Mouse (Mus musculus): ENCODE results near the gene Sap18b. TPM values are rescaled to one million over a fixed set of nuclear protein-coding genes. Genes with fewer than 3 reads are reported as not detected.
"Not testable (repeated sequence)": the region's sequence is repeated elsewhere in the genome, so short reads cannot be mapped to it uniquely, and the experiment has no call there.

Gene Sap18b
- polyA plus RNA-seq, 1 experiment from 2014 or later: 256 TPM

GRCm38 (mm10) chr8:95852290-95852689 lies 27.1 kb downstream of the Sap18b start:
- Histone ChIP-seq H3K4me1 (ENCODE audit: control insufficient read depth, insufficient read depth, low read depth, low read length) (peaks cover 10% of the 10 kb centered on the region), H3K27me3 (replicated peaks; ENCODE audit: control insufficient read depth, insufficient read depth, low read length) (no peaks in the 10 kb centered on the region), H3K27ac (ENCODE audit: low read depth, low read length) (no peak overlapping the region), H3K4me3 (ENCODE audit: low read length) (peak overlapping the region; percentile 68), H3K36me3 (ENCODE audit: control insufficient read depth, insufficient read depth, low read length) (no peaks in the 10 kb centered on the region), H3K4me2 (ENCODE audit: low read length) (peak overlapping the region; percentile 74), H3K9ac (ENCODE audit: low read depth, low read length) (no peak overlapping the region), H3K9me3 (ENCODE audit: control insufficient read depth, low read length) (no peaks in the 10 kb centered on the region)
- 74% methylated on average over 4 of the region's 4 CpGs for WGBS
- ATAC-seq: no peak

GRCm38 (mm10) chr8:95853102-95853843 lies 28.1 kb downstream of the Sap18b start, which contains the start of gene Slc38a7:
Gene Slc38a7 (minus strand): TSS chr8:95853539.
- H3K4me1 ChIP-seq (ENCODE audit: control insufficient read depth, insufficient read depth, low read depth, low read length): peaks cover 10% of the 10 kb centered on the region
- WGBS: 12% methylated on average over 22 of the region's 22 CpGs
- peak; percentile 97 for ATAC-seq
- H3K27me3 ChIP-seq (replicated peaks; ENCODE audit: control insufficient read depth, insufficient read depth, low read length): no peaks in the 10 kb centered on the region
- peak within 1 kb of the TSS; percentile 74 for H3K4me2 ChIP-seq (ENCODE audit: low read length)
- no peaks in the 10 kb centered on the region for H3K36me3 ChIP-seq (ENCODE audit: control insufficient read depth, insufficient read depth, low read length)
- H3K4me3 ChIP-seq (ENCODE audit: low read length): peak within 1 kb of the TSS; percentile 68
- no peaks in the 10 kb centered on the region for H3K9me3 ChIP-seq (ENCODE audit: control insufficient read depth, low read length)
- H3K9ac ChIP-seq (ENCODE audit: low read depth, low read length): peak within 1 kb of the TSS; percentile 67
- no peak within 1 kb of the TSS for H3K27ac ChIP-seq (ENCODE audit: low read depth, low read length)

- no peak for ATAC-seq
- no peak overlapping the region for H3K4me2 ChIP-seq (ENCODE audit: low read length)
- peaks cover 10% of the 10 kb centered on the region for H3K4me1 ChIP-seq (ENCODE audit: control insufficient read depth, insufficient read depth, low read depth, low read length)
- no peak overlapping the region for H3K9ac ChIP-seq (ENCODE audit: low read depth, low read length)
- WGBS: 89% methylated on average over 6 of the region's 6 CpGs
- H3K27me3 ChIP-seq (replicated peaks; ENCODE audit: control insufficient read depth, insufficient read depth, low read length): no peaks in the 10 kb centered on the region
- H3K36me3 ChIP-seq (ENCODE audit: control insufficient read depth, insufficient read depth, low read length): no peaks in the 10 kb centered on the region
- no peaks in the 10 kb centered on the region for H3K9me3 ChIP-seq (ENCODE audit: control insufficient read depth, low read length)
- H3K4me3 ChIP-seq (ENCODE audit: low read length): no peak overlapping the region
- H3K27ac ChIP-seq (ENCODE audit: low read depth, low read length): no peak overlapping the region
These were observed 29.0 kb downstream of the Sap18b start for GRCm38 (mm10) chr8:95854174-95854573.

GRCm38 (mm10) chr8:95863761-95864440 lies 38.8 kb downstream of the Sap18b start:
- H3K9ac ChIP-seq (ENCODE audit: low read depth, low read length); H3K27me3 ChIP-seq (replicated peaks; ENCODE audit: control insufficient read depth, insufficient read depth, low read length); H3K4me3 ChIP-seq (ENCODE audit: low read length); H3K27ac ChIP-seq (ENCODE audit: low read depth, low read length); H3K4me2 ChIP-seq (ENCODE audit: low read length); H3K9me3 ChIP-seq (ENCODE audit: control insufficient read depth, low read length); H3K4me1 ChIP-seq (ENCODE audit: control insufficient read depth, insufficient read depth, low read depth, low read length): not testable (repeated sequence)
- ATAC-seq: peak; percentile 54; the same call in 1 of the 2 replicates
- 74% methylated on average over 10 of the region's 11 CpGs for WGBS
- H3K36me3 ChIP-seq (ENCODE audit: control insufficient read depth, insufficient read depth, low read length): peaks cover 22% of the 10 kb centered on the region

- not testable (repeated sequence) for H3K4me3 ChIP-seq (ENCODE audit: low read length); H3K9ac ChIP-seq (ENCODE audit: low read depth, low read length); H3K27me3 ChIP-seq (replicated peaks; ENCODE audit: control insufficient read depth, insufficient read depth, low read length); ATAC-seq; H3K9me3 ChIP-seq (ENCODE audit: control insufficient read depth, low read length); H3K4me2 ChIP-seq (ENCODE audit: low read length); H3K27ac ChIP-seq (ENCODE audit: low read depth, low read length); H3K4me1 ChIP-seq (ENCODE audit: control insufficient read depth, insufficient read depth, low read depth, low read length)
- WGBS: 96% methylated on average over 17 of the region's 18 CpGs
- peaks cover 29% of the 10 kb centered on the region for H3K36me3 ChIP-seq (ENCODE audit: control insufficient read depth, insufficient read depth, low read length)
These were observed 39.7 kb downstream of the Sap18b start for GRCm38 (mm10) chr8:95864851-95865250.

GRCm38 (mm10) chr8:95871690-95872089 lies 46.5 kb downstream of the Sap18b start:
- Histone ChIP-seq H3K4me3 (ENCODE audit: low read length) (no peak overlapping the region), H3K4me1 (ENCODE audit: control insufficient read depth, insufficient read depth, low read depth, low read length) (no peaks in the 10 kb centered on the region), H3K27ac (ENCODE audit: low read depth, low read length) (no peak overlapping the region), H3K9me3 (ENCODE audit: control insufficient read depth, low read length) (no peaks in the 10 kb centered on the region), H3K27me3 (replicated peaks; ENCODE audit: control insufficient read depth, insufficient read depth, low read length) (no peaks in the 10 kb centered on the region), H3K4me2 (ENCODE audit: low read length) (no peak overlapping the region), H3K36me3 (ENCODE audit: control insufficient read depth, insufficient read depth, low read length) (peaks cover 65% of the 10 kb centered on the region), H3K9ac (ENCODE audit: low read depth, low read length) (no peak overlapping the region)
- no peak for ATAC-seq
- WGBS: 92% methylated on average over 15 of the region's 16 CpGs

- no peak overlapping the region for H3K4me2 ChIP-seq (ENCODE audit: low read length)
- no peaks in the 10 kb centered on the region for H3K9me3 ChIP-seq (ENCODE audit: control insufficient read depth, low read length)
- peaks cover 44% of the 10 kb centered on the region for H3K36me3 ChIP-seq (ENCODE audit: control insufficient read depth, insufficient read depth, low read length)
- H3K4me1 ChIP-seq (ENCODE audit: control insufficient read depth, insufficient read depth, low read depth, low read length): peaks cover 4% of the 10 kb centered on the region
- H3K4me3 ChIP-seq (ENCODE audit: low read length): no peak overlapping the region
- ATAC-seq: no peak
- WGBS: 97% methylated on average over 7 of the region's 7 CpGs
- H3K9ac ChIP-seq (ENCODE audit: low read depth, low read length): no peak overlapping the region
- no peak overlapping the region for H3K27ac ChIP-seq (ENCODE audit: low read depth, low read length)
- H3K27me3 ChIP-seq (replicated peaks; ENCODE audit: control insufficient read depth, insufficient read depth, low read length): no peaks in the 10 kb centered on the region
These were observed 50.1 kb downstream of the Sap18b start for GRCm38 (mm10) chr8:95875270-95875669.

Other genes starting within 250 kb of the Sap18b start
- gene Prss54, start 249.0 kb upstream of the Sap18b start, polyA plus RNA-seq (2015; fragmentation: Nextera tagmentation; extraction: Ambion mirVana): not detected in 2 replicates
- 7.5 and 7.7 TPM in 2 replicates for gene Gins3, start 191.9 kb upstream of the Sap18b start, polyA plus RNA-seq (2015; fragmentation: Nextera tagmentation; extraction: Ambion mirVana)
- 571 and 665 TPM in 2 replicates for gene Ndrg4, start 148.4 kb upstream of the Sap18b start, polyA plus RNA-seq (2015; fragmentation: Nextera tagmentation; extraction: Ambion mirVana)
- gene Setd6, start 109.5 kb upstream of the Sap18b start, polyA plus RNA-seq (2015; fragmentation: Nextera tagmentation; extraction: Ambion mirVana): 28.0 and 30.6 TPM in 2 replicates
- gene Cnot1, start 17.9 kb upstream of the Sap18b start, polyA plus RNA-seq (2015; fragmentation: Nextera tagmentation; extraction: Ambion mirVana): 31.3 and 42.3 TPM in 2 replicates
- 26.2 and 28.9 TPM in 2 replicates for gene Slc38a7, start 28.2 kb downstream of the Sap18b start, polyA plus RNA-seq (2015; fragmentation: Nextera tagmentation; extraction: Ambion mirVana)
- 243 and 252 TPM in 2 replicates for gene Got2, start 63.2 kb downstream of the Sap18b start, polyA plus RNA-seq (2015; fragmentation: Nextera tagmentation; extraction: Ambion mirVana)

Data from hindbrain, embryonic 16.5 days (tissue).